8 mouse cellular contexts compared by ENCODE assay signal in the genomic region with DNA sequence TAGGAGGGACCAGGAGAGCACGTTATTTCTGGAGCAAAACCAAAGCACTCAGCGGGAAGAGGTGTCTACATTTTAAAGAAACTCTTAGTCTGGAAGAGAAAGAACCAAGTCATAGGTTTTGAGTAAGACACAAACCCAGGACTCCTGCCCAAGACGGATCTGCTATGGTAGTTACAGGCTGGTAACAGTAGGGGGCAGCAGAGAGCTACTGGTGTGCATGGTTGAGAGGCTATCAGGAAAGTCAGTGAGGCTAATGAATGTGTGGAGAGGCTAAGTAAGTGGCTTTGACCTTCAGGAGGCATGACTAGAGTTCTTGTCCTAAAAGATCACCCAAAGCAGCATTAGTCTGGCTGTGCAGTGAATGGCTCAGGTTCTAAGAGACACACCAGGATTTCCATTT. TPM values are rescaled to one million over a fixed set of nuclear protein-coding genes. Genes with fewer than 3 reads are reported as not detected.
DNase-seq lines count a peak whose midpoint lies in the region; ATAC-seq and TF ChIP-seq lines count a peak whose summit lies in the region.
"Had no signal": no experiment of that assay in that cellular context is flagged by ENCODE, and none has a peak within 500 bp of the region (broad histone marks: within the 10 kb centered on the region; RNA-seq: fewer than 3 reads in every experiment).

No protein-coding gene starts in this region.

- TF ChIP-seq CTCF in heart, postnatal 0 days (IDR thresholded peaks at IDR 0.05; ENCODE audit: low read depth) = peak; percentile 85
- peak; percentile 100 for TF ChIP-seq CTCF in layer of hippocampus, adult 2 months (conservative IDR thresholded peaks at IDR 0.05)
- peak; percentile 96 for TF ChIP-seq CTCF in lung, postnatal 0 days (IDR thresholded peaks at IDR 0.05)

- no peak overlapping the region for H3K4me2 ChIP-seq in heart, postnatal 0 days (ENCODE audit: low read depth, low read length)
- H3K4me2 ChIP-seq in lung, postnatal 0 days (replicated peaks; ENCODE audit: low read depth, low read length) = no peak overlapping the region
- H3K4me2 ChIP-seq: limb, embryonic 15.5 days had no signal

- WGBS in heart, postnatal 0 days = 6% methylated on average over 3 of the region's 3 CpGs
- whole genome bisulfite sequencing in lung, postnatal 0 days = 5% methylated on average over 3 of the region's 3 CpGs

- no peaks in the 10 kb centered on the region for H3K36me3 ChIP-seq in heart, postnatal 0 days (replicated peaks; ENCODE audit: control insufficient read depth, insufficient read depth, low read length)
- no peaks in the 10 kb centered on the region for H3K36me3 ChIP-seq in lung, postnatal 0 days (ENCODE audit: insufficient read depth, low read length)
- H3K36me3 ChIP-seq: limb, embryonic 15.5 days had no signal

- TF ChIP-seq EP300 in heart, postnatal 0 days (IDR thresholded peaks at IDR 0.05; ENCODE audit: low read depth) = no peak
- TF ChIP-seq EP300 in lung, postnatal 0 days (IDR thresholded peaks at IDR 0.05) = no peak

- no peaks in the 10 kb centered on the region for H3K27me3 ChIP-seq in heart, postnatal 0 days (ENCODE audit: control insufficient read depth, insufficient read depth, low read length)
- no peaks in the 10 kb centered on the region for H3K27me3 ChIP-seq in lung, postnatal 0 days (replicated peaks; ENCODE audit: insufficient read depth, low read length)

- H3K4me1 ChIP-seq in heart, postnatal 0 days (ENCODE audit: control insufficient read depth, insufficient read depth) = no peaks in the 10 kb centered on the region
- no peaks in the 10 kb centered on the region for H3K4me1 ChIP-seq in lung, postnatal 0 days (ENCODE audit: insufficient read depth, low read depth, low read length)
- H3K4me1 ChIP-seq: limb, embryonic 15.5 days had no signal

- ATAC-seq in heart, postnatal 0 days (ENCODE audit: insufficient read depth, low read depth) = peak; percentile 33; the same call in 1 of the 2 replicates
- no peak; the same call in 1 of the 2 replicates for ATAC-seq in lung, postnatal 0 days

- H3K9ac ChIP-seq in heart, postnatal 0 days (replicated peaks; ENCODE audit: low read depth, low read length) = no peak overlapping the region
- H3K9ac ChIP-seq in lung, postnatal 0 days (replicated peaks; ENCODE audit: low read depth) = no peak overlapping the region
- H3K9ac ChIP-seq: limb, embryonic 15.5 days had no signal

- peak; percentile 82 for DNase-seq in ES-CJ7 (ENCODE audit: low read depth, low spot score)
- DNase-seq in ZHBTc4 (ENCODE audit: low read depth, low spot score) = peak; percentile 75
- peak; percentile 80 to 85 for DNase-seq in cerebellum, postnatal 36 days
- DNase-seq in heart, postnatal 0 days (ENCODE audit: low spot score) = peak; percentile 45
- peak; percentile 49 to 86 for DNase-seq in layer of hippocampus, adult 2 months (ENCODE audit: low spot score in 2 of 2)
- peak; percentile 57 for DNase-seq in lung, postnatal 0 days (ENCODE audit: low spot score)
- peak; percentile 5 for DNase-seq in spleen, adult 12 weeks (ENCODE audit: low spot score)

- no peak overlapping the region for H3K27ac ChIP-seq in heart, postnatal 0 days (ENCODE audit: low read depth)
- H3K27ac ChIP-seq in layer of hippocampus, adult 2 months = no peak overlapping the region
- H3K27ac ChIP-seq in lung, postnatal 0 days (ENCODE audit: low read length) = no peak overlapping the region
- H3K27ac ChIP-seq: limb, embryonic 15.5 days had no signal

- no peaks in the 10 kb centered on the region for H3K9me3 ChIP-seq in heart, postnatal 0 days (replicated peaks; ENCODE audit: control insufficient read depth, low read length)
- H3K9me3 ChIP-seq in lung, postnatal 0 days (ENCODE audit: low read length) = no peaks in the 10 kb centered on the region
- H3K9me3 ChIP-seq: limb, embryonic 15.5 days had no signal

- H3K4me3 ChIP-seq in heart, postnatal 0 days (ENCODE audit: low read depth, low read length) = no peak overlapping the region
- no peak overlapping the region; the same call in 1 of the 2 replicates for H3K4me3 ChIP-seq in layer of hippocampus, adult 2 months
- no peak overlapping the region for H3K4me3 ChIP-seq in lung, postnatal 0 days (ENCODE audit: low read depth, low read length)
- H3K4me3 ChIP-seq: limb, embryonic 15.5 days had no signal

RNA-seq across cellular contexts. Expression of a gene that starts 37.0 kb away (rescaled TPM):
- 25.2 and 36.7 TPM in 2 replicates for total RNA-seq in heart, postnatal 0 days (2014; rRNA removed; ENCODE audit: low replicate concordance)
- 16.7 and 18.0 TPM in 2 replicates for polyA plus RNA-seq in heart, postnatal 0 days (2015; fragmentation: Nextera tagmentation; extraction: Ambion mirVana)
- total RNA-seq in layer of hippocampus, adult 2 months (2021) = 10 to 100 TPM; 24.8 to 29.0 TPM
- polyA plus RNA-seq in lung, postnatal 0 days (2015; fragmentation: Nextera tagmentation; extraction: Ambion mirVana) = 15.2 and 16.6 TPM in 2 replicates

RNA-seq across cellular contexts. Expression of a gene that starts 40.3 kb away (rescaled TPM):
- total RNA-seq in heart, postnatal 0 days (2014; rRNA removed; ENCODE audit: low replicate concordance) = 0.50 and 1.3 TPM in 2 replicates
- 1.4 and 1.7 TPM in 2 replicates for polyA plus RNA-seq in heart, postnatal 0 days (2015; fragmentation: Nextera tagmentation; extraction: Ambion mirVana)
- total RNA-seq in layer of hippocampus, adult 2 months (2021) = under 1 TPM; 0.31 to 0.42 TPM
- polyA plus RNA-seq in lung, postnatal 0 days (2015; fragmentation: Nextera tagmentation; extraction: Ambion mirVana) = 0.27 and 0.50 TPM in 2 replicates

Comparison
In these comparisons a context has a peak if more than half of its experiments do, and no peak if none do; other contexts are left out.
1. DNase-seq: peak in every context shown above with its lines; median percentile 82 in cerebellum, postnatal 36 days; 82 in ES-CJ7; 75 in ZHBTc4; 68 in layer of hippocampus, adult 2 months; 57 in lung, postnatal 0 days; 45 in heart, postnatal 0 days; 5 in spleen, adult 12 weeks.